Mouse (Mus musculus) liver, embryonic 15.5 days (tissue): ENCODE measurements around the gene Pde4dip. TPM values are rescaled to one million over a fixed set of nuclear protein-coding genes. Genes with fewer than 3 reads are reported as not detected.
A peak's percentile ranks its signal among the peaks of the same experiment; 100 is the strongest.

Experiments used
- ATAC-seq: fragments of 200-750 bp; cut with Nextera tagmentation; 2 replicates; pipeline ENCODE4 v1.8.0; 2017; ENCODE audit warnings: moderate number of reproducible peaks, mild to moderate bottlenecking, moderate library complexity; ENCODE audit not compliant: insufficient read depth
- H3K27ac ChIP-seq: fragments of 300-500 bp; sonication (generic); replicated peaks from 2 replicates; pipeline ENCODE4 v1.5.1; 2015; ENCODE audit warnings: mild to moderate bottlenecking, inconsistent platforms
- H3K27me3 ChIP-seq: fragments of 300-500 bp; sonication (generic); 2 replicates; pipeline ENCODE4 v1.6.1; 2015; ENCODE audit warnings: mild to moderate bottlenecking, inconsistent platforms
- H3K36me3 ChIP-seq: fragments of 300-500 bp; sonication (generic); replicated peaks from 2 replicates; pipeline ENCODE4 v1.6.1; 2015; ENCODE audit warnings: moderate library complexity, mild to moderate bottlenecking, inconsistent platforms
- H3K4me1 ChIP-seq: fragments of 300-500 bp; sonication (generic); replicated peaks from 2 replicates; pipeline ENCODE4 v1.6.1; 2015; ENCODE audit warnings: inconsistent platforms
- H3K4me2 ChIP-seq: fragments of 300-500 bp; sonication (generic); 2 replicates; pipeline ENCODE4 v1.6.1; 2015; ENCODE audit warnings: moderate library complexity, mild to moderate bottlenecking, inconsistent platforms
- H3K4me3 ChIP-seq: fragments of 300-500 bp; sonication (generic); replicated peaks from 2 replicates; pipeline ENCODE4 v1.5.1; 2015; ENCODE audit warnings: mild to moderate bottlenecking, inconsistent platforms
- H3K9ac ChIP-seq: fragments of 300-500 bp; sonication (generic); 2 replicates; pipeline ENCODE4 v1.6.1; 2015; ENCODE audit warnings: moderate library complexity, mild to moderate bottlenecking, inconsistent platforms
- H3K9me3 ChIP-seq: fragments of 300-500 bp; sonication (generic); replicated peaks from 2 replicates; pipeline ENCODE4 v1.6.1; 2016; ENCODE audit warnings: inconsistent platforms
- WGBS: fragments of 180-500 bp; shearing (Covaris S2); methylation state at CpG from one replicate; pipeline ENCODE4 v1.1.7; 2015; ENCODE audit warnings: mixed read lengths; ENCODE audit not compliant: insufficient replicate concordance; 5-methylcytosine and 5-hydroxymethylcytosine counted together
- polyA plus RNA-seq: library from polyadenylated mRNA; unstranded; fragments of >200 nt; fragmentation: Nextera tagmentation; extraction: Ambion mirVana; gene quantifications from 2 replicates; pipeline ENCODE4 v1.2.1, GENCODE M21; 2015

The Pde4dip gene
- polyA plus RNA-seq: 9.6 and 10.3 TPM in 2 replicates

DNA sequence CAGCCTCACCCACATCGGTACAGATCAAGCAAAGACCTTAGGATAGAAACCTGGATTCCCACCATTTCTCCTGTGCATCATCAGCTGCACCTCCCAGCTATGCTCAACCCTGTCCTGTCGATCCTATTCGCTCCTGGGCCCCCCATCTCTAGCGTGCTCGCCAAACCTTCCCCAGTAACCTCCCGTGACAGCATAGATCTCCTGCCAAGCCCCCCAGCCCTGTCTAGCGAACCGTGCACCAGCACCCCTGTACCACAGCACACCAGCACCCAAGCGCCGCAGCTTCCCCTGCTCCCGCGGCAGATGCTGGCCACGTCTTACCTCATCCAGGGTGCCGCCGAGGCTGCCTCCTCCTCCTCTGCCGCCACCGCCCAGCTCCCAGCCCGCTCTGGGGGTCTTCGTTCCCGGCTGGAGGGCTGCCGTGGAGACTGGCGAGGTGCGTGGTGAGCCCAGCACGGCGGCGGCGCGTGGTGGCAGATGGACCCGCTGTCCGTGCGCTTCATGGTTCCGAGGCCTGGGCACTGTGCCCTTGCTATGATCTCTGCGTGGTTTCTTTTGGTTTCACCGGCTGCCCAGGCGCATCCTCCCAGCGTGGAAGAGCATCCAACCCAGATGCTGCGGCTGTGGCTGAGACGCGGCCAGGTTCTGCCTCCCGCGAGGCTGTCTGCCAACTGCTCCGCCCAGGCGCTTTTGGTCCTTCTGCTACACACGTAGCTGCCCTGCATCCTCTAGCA lies at the start of gene Pde4dip:
Gene Pde4dip (minus strand): TSS at position 540 of the 734 bp plus-strand sequence.
- no peaks in the 10 kb centered on the region for H3K4me1 ChIP-seq
- no peaks in the 10 kb centered on the region for H3K9me3 ChIP-seq
- H3K4me3 ChIP-seq: peak within 1 kb of the TSS; percentile 32
- no peaks in the 10 kb centered on the region for H3K36me3 ChIP-seq
- H3K4me2 ChIP-seq: peak within 1 kb of the TSS; percentile 52
- no peak for ATAC-seq
- WGBS: 4% methylated on average over 44 of the region's 44 CpGs
- H3K27ac ChIP-seq: no peak within 1 kb of the TSS
- H3K27me3 ChIP-seq: peaks cover 53% of the 10 kb centered on the region
- H3K9ac ChIP-seq: no peak within 1 kb of the TSS

- no peak overlapping the region for H3K9ac ChIP-seq
- ATAC-seq: no peak
- H3K4me1 ChIP-seq: peaks cover 82% of the 10 kb centered on the region
- H3K4me3 ChIP-seq: no peak overlapping the region
- no peaks in the 10 kb centered on the region for H3K36me3 ChIP-seq
- WGBS: 33% methylated on average over 6 of the region's 6 CpGs
- H3K27me3 ChIP-seq: no peaks in the 10 kb centered on the region
- H3K27ac ChIP-seq: 0 out of 2 replicates have a peak overlapping the region, but pooled peaks have one; percentile 38
- no peaks in the 10 kb centered on the region for H3K9me3 ChIP-seq
- peak overlapping the region; percentile 43 for H3K4me2 ChIP-seq
These were observed 49.4 kb upstream of the Pde4dip start for GRCm38 (mm10) chr3:97937945-97938266.

GRCm38 (mm10) chr3:97937068-97937944 lies 48.8 kb upstream of the Pde4dip start:
- Histone ChIP-seq H3K9me3 (no peaks in the 10 kb centered on the region), H3K36me3 (no peaks in the 10 kb centered on the region), H3K9ac (no peak overlapping the region), H3K4me3 (no peak overlapping the region), H3K27me3 (no peaks in the 10 kb centered on the region), H3K27ac (0 out of 2 replicates have a peak overlapping the region, but pooled peaks have one; percentile 38), H3K4me2 (peak overlapping the region; percentile 43), H3K4me1 (peaks cover 81% of the 10 kb centered on the region)
- 20% methylated on average over 17 of the region's 17 CpGs for WGBS
- ATAC-seq: no peak

DNA sequence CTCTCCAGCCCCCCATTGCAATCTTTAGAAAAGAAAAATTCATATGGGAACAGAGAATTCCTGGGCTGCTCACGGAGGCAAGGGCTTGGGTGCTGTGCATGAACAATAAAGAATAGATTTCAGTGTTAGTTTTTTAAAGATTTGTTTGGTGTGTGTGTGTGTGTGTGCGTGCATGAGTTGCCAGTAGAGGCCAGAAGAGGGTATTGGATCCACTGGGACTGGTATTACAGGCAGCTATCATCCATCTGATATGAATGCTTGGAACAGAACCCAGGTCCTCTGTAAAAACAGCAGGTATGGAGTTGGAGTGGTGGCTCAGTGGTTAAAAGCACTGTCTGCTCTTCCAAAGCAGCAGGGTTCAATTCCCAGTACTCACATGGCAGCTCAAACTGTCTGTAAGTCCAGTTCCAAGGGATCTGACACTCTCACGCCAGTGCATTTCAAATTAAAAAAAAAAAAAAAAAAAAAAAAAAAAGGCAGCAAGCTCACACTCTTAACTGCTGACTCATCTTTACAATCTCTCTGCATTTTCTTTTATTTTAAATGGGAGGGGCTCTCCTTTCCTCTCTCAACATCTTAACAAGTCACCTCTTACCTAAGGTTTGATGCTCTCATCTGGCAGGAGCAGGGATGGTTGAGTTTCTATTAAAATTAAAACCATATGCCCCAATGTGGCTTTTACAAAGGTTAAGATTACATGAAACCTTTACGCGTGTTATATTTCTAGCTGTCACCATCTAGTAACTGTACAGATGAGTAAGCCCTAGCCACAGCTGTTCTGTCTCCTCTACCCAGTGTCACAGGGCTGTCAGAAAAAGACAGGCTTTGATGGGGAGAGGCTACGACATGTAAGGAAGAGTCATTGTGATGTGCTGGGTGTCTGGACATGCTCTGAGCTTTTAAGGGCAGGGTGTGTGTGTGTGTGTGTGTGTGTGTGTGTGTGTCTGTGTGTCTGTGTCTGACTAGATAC lies 46.1 kb upstream of the Pde4dip start:
- Histone ChIP-seq H3K36me3 (no peaks in the 10 kb centered on the region), H3K9ac (no peak overlapping the region), H3K9me3 (no peaks in the 10 kb centered on the region), H3K4me1 (peaks cover 81% of the 10 kb centered on the region), H3K27ac (no peak overlapping the region), H3K4me2 (no peak overlapping the region), H3K27me3 (no peaks in the 10 kb centered on the region), H3K4me3 (no peak overlapping the region)
- WGBS: 69% methylated on average over 6 of the region's 6 CpGs
- ATAC-seq: no peak

- Histone ChIP-seq H3K36me3 (no peaks in the 10 kb centered on the region), H3K4me2 (peak overlapping the region; percentile 64), H3K4me1 (peaks cover 80% of the 10 kb centered on the region), H3K9me3 (no peaks in the 10 kb centered on the region), H3K4me3 (no peak overlapping the region), H3K9ac (no peak overlapping the region), H3K27me3 (no peaks in the 10 kb centered on the region), H3K27ac (0 out of 2 replicates have a peak overlapping the region, but pooled peaks have one; percentile 24)
- 46% methylated on average over 5 of the region's 5 CpGs for WGBS
- no peak for ATAC-seq
These were observed 45.3 kb upstream of the Pde4dip start for GRCm38 (mm10) chr3:97933811-97934210.

GRCm38 (mm10) chr3:97933251-97933650 lies 44.7 kb upstream of the Pde4dip start:
- WGBS: 14% methylated on average over 6 of the region's 6 CpGs
- Histone ChIP-seq H3K27me3 (no peaks in the 10 kb centered on the region), H3K4me2 (peak overlapping the region; percentile 64), H3K4me3 (no peak overlapping the region; the same call in 1 of the 2 replicates), H3K27ac (0 out of 2 replicates have a peak overlapping the region, but pooled peaks have one; percentile 41), H3K36me3 (no peaks in the 10 kb centered on the region), H3K9me3 (no peaks in the 10 kb centered on the region), H3K4me1 (peaks cover 81% of the 10 kb centered on the region), H3K9ac (peak overlapping the region; percentile 1; the same call in 1 of the 2 replicates)
- ATAC-seq: no peak

DNA sequence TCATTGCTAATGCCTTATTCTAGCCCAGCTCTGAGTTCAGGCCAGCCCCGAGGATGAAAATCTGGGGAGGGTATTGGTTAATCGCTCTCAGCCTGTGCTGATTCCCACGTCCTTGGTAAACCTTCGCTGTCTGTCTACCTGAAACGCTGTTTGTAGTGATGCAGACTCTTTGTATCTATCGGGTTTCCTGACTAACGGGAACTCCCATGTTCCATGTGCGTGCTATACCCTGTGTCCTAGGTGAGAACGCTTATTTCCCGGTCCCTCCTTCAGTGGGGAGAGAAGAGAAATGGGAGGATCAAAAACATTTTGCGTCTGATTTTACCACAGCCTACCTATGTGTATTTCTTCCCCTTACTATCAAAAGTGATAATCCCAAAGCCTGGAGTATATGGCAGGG lies 44.3 kb upstream of the Pde4dip start:
- H3K9ac ChIP-seq: no peak overlapping the region
- peak overlapping the region; percentile 64 for H3K4me2 ChIP-seq
- H3K4me1 ChIP-seq: peaks cover 81% of the 10 kb centered on the region
- 0 out of 2 replicates have a peak overlapping the region, but pooled peaks have one; percentile 41 for H3K27ac ChIP-seq
- H3K36me3 ChIP-seq: no peaks in the 10 kb centered on the region
- no peak overlapping the region for H3K4me3 ChIP-seq
- H3K27me3 ChIP-seq: no peaks in the 10 kb centered on the region
- no peak for ATAC-seq
- H3K9me3 ChIP-seq: no peaks in the 10 kb centered on the region
- WGBS: 21% methylated on average over 11 of the region's 11 CpGs

- H3K4me3 ChIP-seq: peak overlapping the region; percentile 36
- H3K27me3 ChIP-seq: no peaks in the 10 kb centered on the region
- H3K9me3 ChIP-seq: no peaks in the 10 kb centered on the region
- peaks cover 79% of the 10 kb centered on the region for H3K4me1 ChIP-seq
- H3K27ac ChIP-seq: no peak overlapping the region
- ATAC-seq: no peak
- WGBS: 6% methylated on average over 10 of the region's 10 CpGs
- H3K36me3 ChIP-seq: no peaks in the 10 kb centered on the region
- peak overlapping the region; percentile 64 for H3K4me2 ChIP-seq
- peak overlapping the region; percentile 21; the same call in 1 of the 2 replicates for H3K9ac ChIP-seq
These were observed 43.6 kb upstream of the Pde4dip start for GRCm38 (mm10) chr3:97932131-97932530.

GRCm38 (mm10) chr3:97931310-97931885 lies 42.9 kb upstream of the Pde4dip start:
- Histone ChIP-seq H3K9me3 (no peaks in the 10 kb centered on the region), H3K4me1 (peaks cover 74% of the 10 kb centered on the region), H3K27ac (no peak overlapping the region), H3K9ac (no peak overlapping the region), H3K4me3 (no peak overlapping the region), H3K36me3 (no peaks in the 10 kb centered on the region), H3K4me2 (peak overlapping the region; percentile 64), H3K27me3 (no peaks in the 10 kb centered on the region)
- ATAC-seq: no peak
- WGBS: 36% methylated on average over 7 of the region's 7 CpGs

- Histone ChIP-seq H3K4me3 (no peak overlapping the region), H3K36me3 (no peaks in the 10 kb centered on the region), H3K27me3 (no peaks in the 10 kb centered on the region), H3K4me2 (peak overlapping the region; percentile 13; the same call in 1 of the 2 replicates), H3K9me3 (no peaks in the 10 kb centered on the region), H3K9ac (no peak overlapping the region), H3K27ac (no peak overlapping the region), H3K4me1 (peaks cover 72% of the 10 kb centered on the region)
- WGBS: 71% methylated on average over 8 of the region's 8 CpGs
- no peak for ATAC-seq
These were observed 42.3 kb upstream of the Pde4dip start for GRCm38 (mm10) chr3:97930787-97931158.
